Mouse (Mus musculus): Measurements from ENCODE around the gene Fgfr1op.
A peak's percentile ranks its signal among the peaks of the same experiment; 100 is the strongest.

Gene Fgfr1op

DNA sequence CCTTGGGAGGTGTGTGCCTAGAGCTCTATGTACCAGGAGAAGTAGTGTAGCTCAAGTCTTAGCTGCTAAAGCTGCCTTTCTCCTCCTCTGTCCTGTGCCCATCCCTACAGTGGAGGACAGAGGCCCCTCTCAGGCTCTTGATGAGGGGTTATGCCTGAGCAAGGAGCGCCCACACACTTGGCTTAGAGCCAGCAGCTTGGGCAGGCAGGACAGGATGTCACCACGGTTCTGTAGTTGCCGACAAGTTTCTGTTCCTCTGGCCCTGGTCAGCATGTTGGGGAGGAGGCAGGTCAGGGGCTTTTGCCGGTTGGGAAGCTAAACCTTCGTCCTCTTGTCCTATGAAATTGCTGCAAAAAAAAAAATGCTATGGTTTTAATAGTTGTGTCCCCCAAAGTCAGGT lies 66.8 kb downstream of the Fgfr1op start:
- DNase-seq, result peak; percentile 94

DNA sequence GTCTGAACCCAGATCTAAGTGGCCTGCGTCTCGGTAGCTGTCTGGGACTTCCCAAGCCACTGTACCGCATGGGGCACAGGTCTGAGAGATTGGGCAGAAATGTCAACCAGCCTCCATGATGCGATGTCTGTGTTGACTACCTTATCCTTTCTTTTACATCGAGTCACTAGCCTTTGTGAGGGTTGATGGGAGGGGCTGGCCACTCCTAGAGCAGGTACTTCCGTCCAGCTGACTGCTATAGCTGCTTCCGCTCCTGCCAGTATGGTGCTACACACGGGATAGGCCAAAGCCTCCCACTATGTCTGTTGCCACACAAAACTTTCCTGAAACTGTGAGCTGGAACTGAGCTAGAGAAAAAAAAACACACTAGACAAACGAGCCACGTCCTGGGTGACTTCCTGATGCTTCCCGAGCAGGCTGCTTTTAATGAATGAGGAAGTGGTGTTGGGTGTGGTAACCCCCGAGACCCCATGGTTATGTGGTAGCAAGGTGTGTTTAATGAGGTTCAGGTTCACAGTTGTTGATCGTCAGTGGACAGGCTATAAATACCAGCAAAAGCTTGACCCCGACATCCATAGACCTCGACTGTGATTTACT lies 68.4 kb downstream of the Fgfr1op start:
- no peak for DNase-seq

DNA sequence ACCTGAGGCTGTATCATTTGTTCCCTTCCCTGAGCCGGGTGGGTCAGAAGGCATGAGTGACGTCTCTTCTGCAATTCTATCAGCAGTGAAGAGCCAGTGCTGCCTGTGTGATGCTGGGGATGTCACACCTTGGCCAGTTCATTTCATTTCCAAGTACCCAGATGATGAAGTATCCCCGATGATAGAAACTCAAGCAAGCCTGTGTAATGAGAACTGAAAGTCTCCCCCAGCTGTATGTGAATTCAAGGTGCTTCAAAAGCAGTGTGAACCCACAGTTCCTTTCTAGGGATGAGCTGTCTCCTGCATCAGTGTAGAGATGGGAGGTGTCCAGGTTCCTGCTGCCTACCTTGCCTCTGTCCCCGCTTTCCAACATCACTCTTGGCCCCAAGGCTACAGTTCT lies 69.2 kb downstream of the Fgfr1op start:
- DNase-seq, result no peak

DNA sequence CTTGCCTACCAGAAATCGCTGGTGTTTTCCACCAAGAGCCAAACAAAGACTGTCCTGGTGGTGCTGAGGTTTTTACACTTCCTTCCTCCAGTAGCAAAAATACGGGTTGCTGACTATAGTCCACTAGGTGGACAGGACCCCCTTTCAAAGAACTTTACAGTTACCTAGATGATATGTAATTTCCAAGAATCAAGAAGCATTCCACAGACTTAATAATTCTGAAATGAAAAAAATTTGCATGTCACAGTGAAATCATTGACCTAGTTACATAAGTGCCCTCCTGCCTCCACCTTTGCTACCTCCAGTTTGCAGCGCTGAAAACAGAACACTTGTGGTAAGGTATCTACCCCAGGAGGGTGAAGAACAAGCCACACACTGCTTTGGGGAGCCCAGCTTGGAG lies 70.4 kb downstream of the Fgfr1op start, which contains the start of gene Ccr6:
Ccr6 (plus strand) TSS at position 301 of the 400 bp plus-strand sequence.
- no peak for DNase-seq

DNA sequence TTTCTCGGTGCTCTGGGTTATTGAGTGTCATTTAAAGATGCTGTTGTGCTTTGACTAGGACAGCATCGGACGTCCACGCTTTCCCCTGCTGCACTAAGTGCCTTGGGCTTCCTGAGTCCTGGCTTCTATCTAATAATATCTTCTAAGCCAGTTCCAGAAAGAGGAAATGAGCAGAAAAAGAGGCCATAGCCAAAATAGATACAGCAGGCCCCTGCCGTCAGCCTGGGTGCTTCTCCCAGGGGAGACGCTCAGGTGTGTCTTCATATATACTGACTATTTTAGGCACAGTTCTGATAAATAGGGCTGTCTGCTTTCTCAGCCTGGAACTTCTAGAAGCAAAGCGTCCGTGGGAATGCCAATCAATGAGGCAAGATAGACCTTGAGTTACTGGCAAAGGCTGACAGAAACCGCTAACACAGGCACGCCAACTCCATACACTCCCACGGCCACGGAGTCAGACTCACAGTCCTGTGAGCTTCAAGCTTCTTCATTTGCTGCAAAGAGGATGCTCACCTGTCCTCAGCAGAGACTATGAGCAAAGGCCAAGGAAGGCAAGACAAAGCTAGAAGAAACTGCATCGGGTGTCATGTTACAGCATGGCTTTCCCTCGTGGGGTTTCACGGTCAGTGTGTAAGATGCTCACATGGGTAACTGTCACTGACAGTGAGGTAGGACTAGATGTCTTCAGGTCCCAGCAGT lies 72.9 kb downstream of the Fgfr1op start:
- no peak for DNase-seq

DNA sequence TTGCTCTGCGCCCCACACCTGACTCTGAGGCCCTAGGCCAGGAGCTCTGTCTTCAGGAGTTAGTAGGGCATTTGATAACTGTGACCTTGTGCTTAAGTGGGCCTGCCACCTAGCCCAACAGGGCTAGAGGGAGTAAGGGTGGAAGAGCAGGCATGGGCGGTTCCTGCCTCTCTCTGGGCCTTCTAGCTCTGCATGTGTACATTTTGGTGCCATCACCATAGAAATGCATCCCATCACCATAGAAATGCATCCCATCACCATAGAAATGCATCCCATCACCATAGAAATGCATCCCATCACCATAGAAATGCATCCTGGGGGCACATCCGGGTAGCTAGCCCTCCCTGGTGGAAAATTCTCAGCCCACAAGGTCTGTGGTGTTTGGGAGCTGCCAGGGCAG lies 74.3 kb downstream of the Fgfr1op start:
- DNase-seq, result no peak

DNA sequence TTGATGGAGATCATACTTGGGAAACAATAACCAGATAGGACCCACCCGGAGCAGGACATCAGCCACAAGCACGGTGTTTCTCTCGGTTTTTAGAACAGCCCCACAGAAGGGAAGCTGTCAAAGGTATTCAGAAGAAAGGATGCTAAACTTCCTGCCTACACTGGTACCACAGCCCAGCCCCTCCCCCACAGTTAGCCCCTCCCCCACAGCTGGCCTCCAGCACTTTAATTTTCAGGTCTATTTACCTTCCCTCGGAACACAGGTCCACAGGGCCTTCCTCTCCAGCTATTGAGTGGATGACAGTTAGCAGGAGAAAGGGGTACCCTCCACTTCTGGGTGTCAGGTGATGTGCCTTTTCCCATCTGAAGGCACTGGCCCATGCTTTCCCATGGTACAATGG lies 75.2 kb downstream of the Fgfr1op start:
- no peak for DNase-seq

DNA sequence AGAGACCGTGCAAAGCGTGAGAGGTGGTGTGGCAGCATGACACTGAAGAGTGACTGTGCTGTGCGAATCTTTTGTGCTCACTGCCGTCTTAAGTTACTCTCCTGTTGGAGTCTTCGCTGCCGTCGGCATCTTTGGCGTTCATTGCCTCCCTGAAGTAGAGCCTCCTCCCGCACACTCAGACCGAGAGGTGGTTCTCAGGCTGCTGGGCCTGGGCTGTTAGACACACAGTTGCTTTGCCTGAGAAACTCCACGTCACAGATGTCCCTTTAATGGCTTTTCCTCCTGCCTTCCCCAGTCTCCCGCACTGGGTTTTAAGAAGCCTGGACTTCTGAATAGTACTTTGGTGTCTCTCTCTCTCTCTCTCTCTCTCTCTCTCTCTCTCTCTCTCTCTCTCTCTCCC lies 76.3 kb downstream of the Fgfr1op start:
- no peak for DNase-seq

DNA sequence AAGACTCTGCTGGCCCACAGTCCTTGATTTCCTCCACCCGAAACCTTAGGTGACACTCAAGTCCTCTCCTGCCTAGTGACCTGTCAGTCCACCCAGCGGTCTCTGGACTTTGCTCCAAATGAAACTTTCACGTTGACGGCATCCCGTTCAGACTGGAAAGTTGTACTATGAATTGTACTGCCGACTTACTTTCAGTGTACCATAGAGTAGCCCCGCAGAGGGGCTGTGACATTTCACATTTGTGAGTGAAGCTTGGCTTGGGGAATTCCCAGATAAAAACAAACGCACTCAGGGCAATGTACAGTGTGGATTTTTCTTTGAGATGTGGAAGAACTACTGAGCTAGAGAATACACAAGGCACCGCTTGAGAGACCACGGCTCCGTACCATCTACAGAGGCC lies 76.9 kb downstream of the Fgfr1op start:
- DNase-seq, result no peak

DNA sequence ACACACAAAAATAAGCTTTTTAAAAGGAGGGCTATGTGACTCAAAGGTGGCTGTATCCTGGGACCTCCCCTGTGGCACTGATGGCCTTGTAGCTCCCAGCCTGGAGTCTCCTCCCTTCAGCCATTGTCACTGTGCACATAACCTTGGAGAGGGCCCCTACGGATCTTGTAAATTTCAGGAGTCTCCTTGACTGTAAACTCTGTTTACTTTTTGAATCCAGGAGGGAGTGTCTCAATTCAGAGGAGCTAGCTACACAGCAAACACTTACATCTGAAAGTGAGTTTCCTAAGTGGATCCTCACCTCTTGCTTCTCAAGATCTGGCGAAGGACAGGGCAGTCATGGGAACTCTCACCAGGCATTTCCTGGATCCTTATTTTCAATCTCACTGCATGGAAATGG lies 78.8 kb downstream of the Fgfr1op start:
- DNase-seq, result no peak

DNA sequence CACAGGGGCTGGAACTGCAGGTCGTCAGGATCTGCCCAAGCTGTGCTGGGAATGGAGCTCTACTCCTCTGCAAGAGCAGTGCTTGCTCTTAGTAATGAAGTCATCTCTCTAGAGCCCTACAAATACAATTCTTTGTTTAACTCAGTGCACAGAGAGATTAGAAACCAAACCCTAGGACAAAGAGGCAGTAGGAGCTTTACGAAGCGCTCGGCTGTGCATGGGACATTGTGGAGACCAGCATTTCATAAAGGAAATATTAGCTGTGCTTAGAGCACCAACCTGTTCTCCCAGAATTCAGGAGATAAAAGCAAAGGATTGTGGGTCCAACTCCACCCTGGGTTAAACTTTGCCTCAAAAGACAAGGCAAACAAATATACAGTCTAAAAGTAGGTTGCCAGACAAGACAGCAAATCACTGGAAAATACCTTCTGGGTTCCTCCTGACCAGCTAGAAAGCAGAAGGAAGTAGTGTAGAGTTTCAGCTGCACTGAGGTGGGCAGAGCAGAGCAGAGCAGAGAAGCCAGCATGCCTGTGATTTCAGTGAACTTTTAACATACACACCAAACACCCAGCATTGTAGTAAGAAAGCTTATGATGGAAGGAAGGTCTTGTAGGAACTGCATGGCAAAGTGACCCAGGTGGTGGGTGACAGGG lies 80.9 kb downstream of the Fgfr1op start:
- no peak for DNase-seq

Measured in heart, adult 11 months (tissue).